Mouse (Mus musculus) cerebellum, postnatal 25 days (tissue): ENCODE results near the gene Fam169b.

Experiments used
- DNase-seq, 2 experiments: peaks; one replicate each; pipeline ENCODE4 v3.0.0; 2021; ENCODE audit warnings: mixed read lengths in 2 of 2

The Fam169b gene

DNA sequence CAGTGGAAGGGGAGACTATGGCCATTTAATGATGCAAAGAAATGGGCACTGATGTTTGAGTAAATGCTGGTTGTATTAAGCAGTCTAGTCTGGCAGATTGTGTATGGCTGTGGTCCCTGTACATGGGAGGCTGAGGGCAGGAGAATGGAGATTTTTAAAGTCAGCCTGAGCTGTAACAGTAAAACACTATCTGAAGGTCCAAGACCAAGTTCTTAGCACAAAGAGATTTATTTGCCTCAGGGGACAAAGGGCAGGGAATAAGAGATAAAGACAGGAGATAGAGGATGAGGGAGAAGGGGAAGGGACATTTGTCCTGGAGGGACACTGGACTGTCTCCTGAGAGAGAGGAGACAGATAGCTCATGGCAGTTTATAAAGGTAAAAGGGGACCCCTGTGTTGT lies at the start of gene Fam169b:
Fam169b (plus strand) TSS at position 325 of the 400 bp plus-strand sequence.
- DNase-seq = no peak

DNA sequence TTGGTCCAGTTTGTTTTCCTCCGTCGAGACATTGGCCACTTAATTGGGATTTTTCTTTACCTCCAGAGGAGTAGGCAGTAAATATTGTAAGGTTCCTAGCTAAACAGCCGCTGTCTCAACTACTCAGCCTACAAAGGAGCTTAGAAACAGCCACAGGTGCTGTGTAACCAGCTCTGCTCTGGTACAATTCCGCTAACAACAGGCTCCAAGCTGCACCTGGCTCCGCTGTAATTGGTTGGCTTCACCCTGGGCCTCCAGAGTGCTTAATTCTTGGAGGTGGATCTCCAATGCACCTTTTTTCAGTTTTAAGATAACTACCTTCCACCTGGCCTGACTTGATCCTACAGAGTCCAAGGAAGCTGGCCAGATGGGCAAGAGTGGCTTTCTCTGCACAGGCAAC lies 49.6 kb upstream of the Fam169b start:
- DNase-seq = no peak

DNA sequence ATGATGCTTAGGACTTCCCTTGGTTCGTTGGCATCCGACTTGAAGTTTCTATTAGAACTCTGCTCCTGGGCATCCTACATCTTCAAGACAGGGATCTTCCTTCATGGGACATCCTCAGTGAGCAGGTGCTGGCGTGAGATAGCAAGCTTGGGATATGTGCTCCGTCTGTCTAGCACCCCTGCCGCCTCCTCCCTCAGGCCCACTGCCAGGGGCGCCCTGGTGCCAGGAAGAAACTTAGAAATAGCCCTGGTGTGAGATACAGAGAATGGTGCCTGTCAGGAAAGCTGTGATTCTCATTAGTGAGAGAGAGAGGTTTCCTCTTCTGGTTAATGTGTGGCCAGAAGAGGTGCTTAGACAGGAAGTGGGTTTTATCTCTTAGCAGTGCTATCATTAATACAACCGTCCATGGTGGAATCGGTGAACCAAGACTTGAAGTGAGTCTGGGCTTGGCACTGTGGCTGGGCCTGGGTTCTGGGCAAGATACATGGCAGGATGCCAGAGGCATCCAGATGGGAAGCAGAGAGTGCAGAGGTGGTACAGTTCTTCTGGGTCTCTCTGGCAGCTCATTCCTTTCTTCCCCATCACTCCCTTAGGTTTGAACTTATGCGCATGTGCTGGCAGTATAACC lies 48.1 kb upstream of the Fam169b start:
- DNase-seq = peak; percentile 54 to 66

DNA sequence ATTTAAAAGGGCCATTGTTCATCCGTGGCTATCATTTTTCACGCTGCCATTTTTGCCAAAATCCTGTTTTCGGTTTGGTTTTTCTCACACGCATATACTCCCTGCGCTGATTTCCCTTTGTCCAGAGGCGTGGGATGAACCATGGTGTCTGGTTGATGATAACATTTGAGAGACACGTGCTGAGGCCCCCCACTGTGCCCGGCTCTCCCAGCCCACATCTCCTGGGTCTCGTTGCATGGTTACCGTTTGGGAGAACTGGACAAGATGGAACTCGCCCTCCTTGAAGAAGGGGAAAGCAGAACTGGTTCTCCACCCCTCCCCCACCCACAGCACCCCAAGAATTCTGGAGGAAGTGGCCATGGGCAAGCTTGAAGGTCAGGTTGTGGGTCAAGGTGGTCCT lies 46.6 kb upstream of the Fam169b start:
- DNase-seq = no peak

DNA sequence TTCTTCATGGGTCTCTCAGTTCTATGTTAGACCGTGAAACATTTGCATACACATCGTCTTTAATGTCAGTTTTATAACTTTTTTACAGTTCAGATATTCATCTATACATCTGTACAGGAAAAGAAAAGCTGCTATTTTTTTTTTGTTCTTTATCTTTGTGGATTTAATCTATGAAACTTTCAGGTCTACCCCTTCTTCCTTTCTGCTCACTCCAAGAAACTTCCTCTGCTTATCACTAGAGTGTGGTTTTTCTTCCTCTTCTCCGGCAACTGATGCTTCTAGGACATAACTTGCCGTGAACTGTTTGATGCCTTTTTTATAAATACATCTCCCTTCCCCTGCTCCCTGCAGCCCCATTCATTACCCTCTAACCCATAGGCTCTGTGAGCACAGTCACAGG lies 46.0 kb upstream of the Fam169b start:
- DNase-seq = no peak

DNA sequence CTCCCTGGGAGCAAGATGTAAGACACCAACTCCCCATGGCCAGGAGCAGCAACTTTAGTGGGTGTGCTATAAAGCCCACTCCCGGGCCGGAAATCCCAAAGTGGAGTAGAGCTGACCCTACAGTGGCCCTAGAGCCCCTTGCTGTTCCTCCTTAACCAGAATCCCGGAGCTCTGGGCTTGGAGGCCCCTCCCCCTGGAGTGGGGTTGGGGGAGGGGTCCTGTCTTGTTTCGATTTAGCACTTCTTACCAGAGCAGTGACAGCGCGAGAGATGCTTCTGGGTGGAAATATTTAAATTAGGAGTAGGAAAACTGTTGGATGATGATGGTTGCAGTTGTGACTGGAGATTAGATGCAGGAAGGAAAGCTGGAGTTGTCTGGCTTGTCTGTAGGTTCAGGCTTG lies 45.1 kb upstream of the Fam169b start:
- DNase-seq = no peak

DNA sequence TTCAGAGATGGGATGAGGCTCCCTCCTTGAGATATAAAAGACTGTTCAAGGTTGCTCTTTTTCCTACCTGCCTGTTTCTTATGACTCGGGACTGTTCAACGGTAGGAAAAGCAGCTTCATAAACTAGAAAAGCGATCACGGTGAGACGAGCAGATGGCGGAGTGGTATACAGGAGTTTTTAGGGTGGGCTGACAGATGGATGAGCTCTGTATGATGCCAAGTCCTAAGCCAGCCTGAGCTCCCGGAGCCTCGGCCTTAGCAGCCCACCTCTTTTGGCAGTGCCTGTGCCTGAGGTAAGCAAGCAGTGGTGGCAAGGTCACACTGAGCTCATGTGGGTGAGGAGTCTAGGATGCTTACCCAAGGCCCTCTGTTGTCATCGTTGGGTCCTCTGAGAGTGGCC lies 42.8 kb upstream of the Fam169b start:
- no peak for DNase-seq

DNA sequence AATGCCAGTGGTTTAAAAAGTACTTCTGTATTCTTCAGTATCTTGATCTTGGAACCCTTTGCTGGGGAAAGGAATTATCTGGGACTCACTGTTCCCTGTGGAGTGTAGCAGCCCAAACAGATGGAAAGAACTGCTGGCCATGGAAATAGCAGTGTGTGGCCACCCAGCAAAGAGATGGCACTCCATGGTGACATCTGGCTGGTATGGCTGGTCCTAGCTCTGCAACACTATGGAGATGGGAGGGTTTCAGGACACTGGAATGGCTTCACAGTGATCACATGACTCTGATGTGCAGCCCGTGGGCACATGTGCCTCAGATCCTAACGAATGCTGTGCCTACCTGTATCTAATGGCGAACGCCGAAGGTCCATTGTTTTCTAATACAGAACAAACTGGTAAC lies 41.1 kb upstream of the Fam169b start:
- no peak for DNase-seq

DNA sequence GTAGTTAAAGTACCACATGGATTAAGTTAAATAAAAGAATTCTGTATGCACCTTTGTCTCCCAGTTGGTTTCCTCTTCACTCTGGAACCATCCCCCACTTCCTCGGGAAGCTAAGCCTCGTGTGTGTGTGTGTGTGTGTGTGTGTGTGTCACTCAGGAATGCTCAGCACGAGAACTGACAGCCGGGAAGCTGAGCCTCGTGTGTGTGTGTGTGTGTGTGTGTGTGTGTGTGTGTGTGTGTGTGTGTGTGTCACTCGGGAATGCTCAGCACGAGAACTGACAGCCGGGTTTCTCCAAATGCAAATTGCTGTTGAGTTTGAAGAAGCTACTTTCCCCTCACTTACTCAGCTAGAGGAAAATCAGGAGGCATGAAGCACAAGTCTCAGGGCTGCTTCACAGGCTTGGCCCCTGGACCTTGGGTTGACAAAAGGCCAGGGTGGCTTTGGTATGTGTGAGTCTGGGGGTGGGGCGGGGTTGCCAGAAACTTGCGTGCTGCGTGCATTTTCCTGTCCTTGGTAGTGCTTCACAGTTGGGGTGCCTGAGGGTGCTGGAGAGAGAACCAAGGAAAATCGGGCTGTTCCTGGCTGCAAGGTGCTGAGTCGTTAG lies 39.9 kb upstream of the Fam169b start:
- no peak for DNase-seq

DNA sequence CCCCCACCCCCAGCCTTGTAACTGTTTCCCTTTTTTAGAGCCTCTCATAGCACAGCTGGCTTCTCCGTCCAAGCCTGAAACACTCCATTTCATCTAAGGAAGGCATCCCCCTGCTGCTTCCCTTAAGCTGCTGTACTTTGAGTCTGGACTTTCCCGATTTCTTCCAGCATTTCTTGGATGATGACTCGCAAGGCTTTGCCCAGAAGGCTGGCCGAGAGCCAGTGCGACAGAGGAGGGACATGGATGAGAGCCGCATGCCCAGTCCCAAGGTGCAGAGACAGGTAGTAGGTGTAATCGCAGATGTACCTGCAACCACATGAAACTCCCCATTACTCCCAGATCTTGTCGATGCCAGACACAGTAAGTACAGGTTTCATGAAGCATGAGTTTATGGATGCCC lies 36.8 kb upstream of the Fam169b start:
- peak in 1 of 2 experiments; percentile 64 for DNase-seq

DNA sequence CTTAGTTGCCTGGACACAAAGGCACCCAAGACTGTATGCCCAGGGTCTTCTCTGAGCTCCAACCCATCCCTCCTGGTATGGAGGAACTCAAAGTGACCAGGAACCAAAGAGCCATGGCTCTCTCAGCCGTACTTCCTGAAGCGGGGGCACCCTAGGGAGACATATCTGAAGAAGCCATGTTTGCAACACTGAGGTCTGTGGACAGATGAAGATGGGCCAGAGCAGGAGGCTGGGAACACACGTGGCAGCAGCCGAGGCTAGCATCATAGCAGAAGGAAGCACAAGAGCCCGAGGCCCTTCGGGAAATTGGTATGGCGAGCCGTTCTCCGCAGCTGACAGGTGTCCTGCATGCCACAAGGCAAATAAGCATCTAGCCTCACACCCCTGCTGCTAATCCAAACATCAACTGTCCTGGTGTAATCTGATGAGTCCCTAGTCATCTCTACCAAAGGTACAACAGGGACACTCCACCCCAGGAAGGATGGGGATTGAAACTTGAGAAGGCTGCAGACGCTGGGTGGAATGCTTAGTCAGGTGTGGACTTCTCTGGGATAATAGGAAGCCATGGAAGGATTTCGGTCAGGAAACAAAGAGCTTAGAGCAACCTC lies 34.3 kb upstream of the Fam169b start:
- no peak for DNase-seq

DNA sequence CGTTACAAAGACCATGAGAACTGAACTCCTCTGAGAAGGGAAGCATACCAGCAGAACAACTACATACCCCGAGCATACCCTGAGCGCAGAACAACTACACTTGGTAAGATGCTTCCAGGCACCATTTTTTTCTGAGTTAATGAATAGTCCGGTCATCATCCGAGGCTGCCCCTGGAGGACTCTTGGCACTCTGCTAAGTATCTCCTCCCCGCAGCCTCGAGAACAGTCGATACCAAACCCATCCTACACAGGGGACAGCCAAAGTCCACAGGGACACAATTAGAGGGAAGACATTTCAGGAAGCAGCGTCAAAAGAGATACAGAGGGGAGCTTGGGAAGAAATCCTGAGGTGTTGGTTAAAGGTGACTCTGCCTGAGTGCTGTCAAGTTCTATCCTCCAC lies 32.4 kb upstream of the Fam169b start:
- no peak for DNase-seq

DNA sequence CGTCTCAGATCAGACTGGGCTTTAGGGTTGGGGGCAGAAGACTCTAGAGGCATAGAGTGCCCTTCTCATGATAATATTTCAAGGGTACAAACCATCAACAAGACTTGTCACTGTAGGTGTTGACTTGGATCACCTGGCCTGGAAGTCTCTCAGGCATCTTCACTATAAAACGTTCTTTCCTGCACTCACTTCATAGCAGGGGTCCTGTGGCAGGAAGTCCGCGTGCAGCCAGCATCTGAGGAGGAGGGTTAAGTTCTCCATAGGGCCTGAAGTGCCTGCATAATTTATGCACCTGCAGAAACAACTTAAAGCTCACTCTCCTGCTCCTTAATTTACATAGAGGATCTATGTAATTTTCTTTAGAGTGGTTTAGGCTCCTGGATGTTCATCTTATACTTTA lies 28.0 kb upstream of the Fam169b start:
- no peak for DNase-seq

DNA sequence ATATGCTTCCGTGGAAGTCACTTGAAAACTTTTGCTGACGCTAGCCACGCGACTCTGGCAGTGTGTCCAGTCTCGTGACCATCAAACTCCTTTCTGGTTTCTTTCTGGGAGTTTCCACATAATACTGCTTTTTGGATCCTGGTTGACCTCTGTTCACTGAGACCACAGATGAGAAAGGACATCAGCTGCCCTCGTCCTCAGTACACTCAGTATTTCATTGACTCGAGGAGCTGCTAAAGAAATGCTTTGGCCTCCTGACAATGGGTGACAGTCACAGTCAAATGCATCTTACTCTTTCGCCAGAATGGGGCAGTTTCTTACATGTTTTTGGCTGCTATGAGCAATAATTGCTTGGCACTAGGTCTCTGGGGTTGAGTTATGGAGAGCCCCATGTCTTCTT lies 27.4 kb upstream of the Fam169b start:
- no peak for DNase-seq

DNA sequence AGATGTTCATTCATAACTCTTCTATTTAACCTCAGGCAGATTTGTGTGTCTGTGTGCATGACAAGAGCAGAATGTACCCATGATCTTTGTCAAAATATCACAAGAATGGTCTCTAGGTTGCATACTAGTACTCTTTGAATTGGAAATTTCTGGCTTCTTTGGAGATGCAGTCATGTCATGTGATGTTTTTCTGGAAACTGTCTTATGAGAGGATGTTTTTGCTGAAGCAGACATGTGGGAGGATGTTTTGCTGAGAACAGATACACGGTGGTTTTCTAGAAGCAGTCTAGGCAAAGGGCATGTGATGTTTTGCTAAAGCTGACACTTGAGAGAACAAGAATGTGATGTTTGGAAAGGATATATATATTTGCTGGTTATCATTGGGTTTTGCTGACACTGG lies 23.2 kb upstream of the Fam169b start:
- DNase-seq = no peak

DNA sequence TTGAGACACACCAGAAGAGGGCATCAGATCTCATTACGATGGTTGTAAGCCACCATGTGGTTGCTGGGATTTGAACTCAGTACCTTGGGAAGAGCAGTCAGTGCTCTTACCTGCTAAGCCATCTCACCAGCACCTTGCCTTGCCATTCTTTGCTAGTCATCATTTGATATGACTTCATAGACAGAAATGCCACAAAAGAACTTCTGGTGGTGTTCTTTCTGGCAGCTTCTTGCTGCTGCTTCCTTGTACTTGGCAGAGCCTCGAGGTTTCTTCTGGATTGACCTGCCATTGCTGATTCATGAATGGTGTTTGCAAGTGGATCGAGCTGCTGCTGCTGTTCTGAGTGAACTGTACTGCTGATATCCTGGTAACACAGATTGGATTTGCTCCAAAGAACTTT lies 22.7 kb upstream of the Fam169b start:
- no peak for DNase-seq

DNA sequence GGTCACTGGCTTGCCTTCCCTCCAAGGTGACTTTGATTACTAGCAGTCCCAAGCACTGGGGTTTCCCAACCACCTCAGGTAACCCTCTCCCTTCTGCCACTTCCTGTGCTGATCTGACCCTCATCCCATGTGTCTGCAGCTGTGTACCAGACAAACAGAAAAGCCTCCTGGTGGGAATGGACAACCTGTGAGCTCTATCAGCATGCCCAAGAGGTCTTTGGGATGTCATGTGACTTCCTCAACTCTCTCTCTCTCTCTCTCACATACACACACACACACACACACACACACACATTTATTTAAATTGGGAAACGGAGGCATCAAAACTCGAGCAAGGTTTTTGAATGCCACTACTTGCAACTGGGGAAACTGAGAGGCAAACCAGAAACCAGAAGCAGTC lies 15.9 kb upstream of the Fam169b start:
- no peak for DNase-seq

DNA sequence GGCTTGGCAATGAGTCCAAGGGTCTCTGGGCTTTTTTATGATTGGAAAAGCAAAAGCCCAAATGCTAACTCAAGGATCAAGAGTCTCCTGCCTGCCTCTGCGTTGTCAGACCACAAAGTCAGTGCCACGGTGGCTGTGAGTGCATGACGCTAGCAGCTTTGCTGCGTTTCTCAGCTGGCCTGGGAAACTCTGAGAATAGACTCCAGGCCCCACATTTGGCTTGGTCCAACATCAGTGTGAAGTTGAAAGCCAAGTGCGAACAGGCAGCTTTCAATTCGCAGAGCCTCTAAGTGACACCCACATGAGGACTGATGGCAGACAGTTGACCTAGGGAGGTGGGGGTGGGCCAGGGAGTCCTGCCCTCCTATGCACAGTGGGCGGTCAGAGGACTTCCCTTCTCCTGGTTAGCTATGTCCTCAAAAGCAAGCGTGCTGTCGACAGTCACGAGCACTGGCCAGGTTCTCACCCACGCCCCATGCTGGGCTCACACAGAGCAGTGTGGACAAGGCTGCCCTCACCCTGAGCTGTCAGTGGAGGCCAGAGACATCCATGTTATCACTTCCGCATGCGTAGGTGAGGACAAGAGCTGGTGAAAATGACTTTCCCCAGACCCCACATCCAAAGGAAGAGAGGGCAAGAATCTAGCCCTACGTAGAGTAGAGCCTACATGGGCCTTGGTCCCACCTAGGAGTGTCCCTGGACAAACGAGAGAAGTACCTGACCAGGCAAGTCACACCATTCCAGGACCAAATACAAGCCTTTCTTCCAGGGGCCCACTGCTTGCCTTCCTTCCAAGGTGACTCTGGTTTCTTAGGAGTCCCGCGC lies 15.1 kb upstream of the Fam169b start:
- no peak for DNase-seq

DNA sequence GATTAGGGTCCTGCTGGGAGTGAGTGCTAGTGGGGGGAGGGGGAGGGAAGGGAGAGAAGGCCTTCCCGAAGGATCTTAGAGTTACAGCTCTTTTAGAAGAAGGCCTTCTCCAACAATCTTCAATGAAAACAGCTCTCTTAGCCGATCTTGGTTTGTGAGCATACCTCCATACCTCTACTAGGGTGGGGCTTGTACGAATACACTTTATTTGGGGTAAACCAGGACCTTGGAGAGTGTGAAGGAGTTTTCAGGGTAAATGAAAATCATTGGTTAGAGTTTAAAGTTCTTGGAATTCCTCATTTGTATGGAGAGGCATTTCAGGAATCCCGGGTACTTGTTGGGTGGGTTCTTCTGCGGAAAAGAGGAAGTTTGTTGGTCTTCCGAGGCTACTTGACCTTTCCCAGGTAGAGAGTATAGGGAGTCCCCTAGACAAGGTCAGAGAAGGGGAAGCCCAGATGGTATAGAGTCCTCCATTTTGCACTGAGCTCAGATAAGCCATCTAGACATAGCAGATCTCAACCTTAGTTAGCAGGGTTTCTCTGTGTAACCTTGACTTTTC lies 14.0 kb upstream of the Fam169b start:
- no peak for DNase-seq

DNA sequence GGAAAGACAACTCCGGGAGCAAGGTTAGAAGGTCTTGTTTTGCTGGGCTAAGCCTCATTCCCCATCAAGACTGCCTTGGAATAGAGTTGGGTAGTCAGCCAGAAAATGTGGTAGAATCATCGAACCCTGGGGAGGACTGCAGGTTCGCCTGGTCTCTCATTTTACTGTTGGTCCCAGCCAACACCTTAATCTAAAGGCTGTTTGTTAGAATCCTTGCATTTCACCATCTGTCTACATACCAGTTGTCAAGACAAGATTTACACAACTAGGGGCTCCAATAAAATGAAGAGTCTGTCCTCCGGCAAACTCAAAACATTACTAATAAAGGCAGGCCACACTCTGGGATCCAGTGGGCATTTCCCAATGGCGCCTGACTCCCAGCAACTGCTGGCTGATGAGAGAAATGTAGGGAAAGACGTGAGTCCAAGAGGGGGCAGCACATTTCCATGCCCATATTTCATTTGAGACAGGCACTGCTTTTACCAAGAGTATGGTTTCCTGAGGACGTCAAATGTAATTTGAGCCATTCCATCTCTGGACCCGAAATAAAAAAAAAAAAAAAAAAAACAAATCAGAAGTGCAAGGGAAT lies 10.9 kb upstream of the Fam169b start:
- DNase-seq = no peak

DNA sequence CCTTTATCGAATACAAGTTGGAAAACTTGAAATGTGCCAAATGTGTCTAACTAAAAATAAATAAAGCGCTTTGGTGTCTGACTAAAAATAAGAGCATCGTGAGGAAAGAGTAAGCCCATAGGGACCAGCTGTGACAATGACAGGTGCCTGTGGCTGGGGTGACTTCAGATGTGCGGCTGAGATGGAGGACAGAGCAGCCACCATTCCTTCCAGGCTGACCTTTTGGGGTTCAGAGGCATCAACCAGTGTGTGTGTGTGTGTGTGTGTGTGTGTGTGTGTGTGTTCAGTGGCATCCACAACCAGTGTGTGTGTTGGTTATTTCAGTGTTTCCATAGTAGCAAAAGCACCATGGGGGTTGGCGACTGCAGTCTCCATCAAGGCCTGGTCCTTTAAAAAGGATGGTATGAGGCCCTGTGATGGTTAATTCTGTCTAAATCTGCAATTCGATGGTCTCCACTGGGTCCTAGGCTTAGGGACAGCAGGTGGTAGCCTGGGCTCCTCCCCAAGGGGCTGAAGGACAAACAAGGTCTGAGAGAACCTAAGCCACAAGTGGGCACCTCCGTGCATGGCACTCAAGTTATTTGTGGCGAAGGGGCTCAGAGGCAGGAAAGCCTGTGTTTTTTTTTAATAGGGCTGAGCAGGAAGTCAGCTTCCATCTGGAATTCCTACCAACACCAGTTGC lies 10.2 kb upstream of the Fam169b start:
- no peak for DNase-seq

DNA sequence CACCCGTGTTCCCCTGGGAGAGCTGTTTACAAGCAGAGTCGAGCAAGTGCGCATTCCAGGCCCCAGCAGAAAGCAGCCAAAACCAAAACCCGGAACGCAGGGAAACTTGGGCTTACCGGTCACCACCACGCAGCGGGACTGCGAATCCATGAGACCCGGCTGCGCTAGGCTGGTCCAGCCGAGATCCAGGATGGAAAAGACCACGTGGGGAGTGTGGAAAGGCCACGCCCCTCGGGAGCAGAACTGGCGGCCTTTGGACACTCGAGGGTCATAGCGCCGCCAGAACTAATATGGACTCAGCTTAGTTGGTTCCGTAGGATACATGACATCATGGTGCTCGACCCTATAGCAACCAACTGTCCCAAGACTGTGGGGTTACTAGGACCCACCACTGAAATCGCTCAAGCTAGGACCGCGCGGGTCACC lies 9.6 kb upstream of the Fam169b start, which contains the start of gene Pgpep1l:
Pgpep1l (minus strand) TSS at position 206 of the 426 bp plus-strand sequence.
- peak; percentile 22 to 43 for DNase-seq
